Mouse (Mus musculus) 3134 (cell line): Measurements from ENCODE around the gene Setd3.

Source experiments
- DNase-seq: peaks from one replicate; pipeline ENCODE4 v3.0.0-alpha.2; 2011; ENCODE audit warnings: low spot score; ENCODE audit not compliant: insufficient read length; ENCODE audit errors: extremely low read depth

Setd3 gene

GRCm38 (mm10) chr12:108179246-108179320, at the start of gene Setd3:
Setd3 (minus strand) TSS chr12:108179314.
- no peak for DNase-seq

- no peak for DNase-seq
Observed at GRCm38 (mm10) chr12:108227527-108227926, 48.4 kb upstream of the Setd3 start.

DNA sequence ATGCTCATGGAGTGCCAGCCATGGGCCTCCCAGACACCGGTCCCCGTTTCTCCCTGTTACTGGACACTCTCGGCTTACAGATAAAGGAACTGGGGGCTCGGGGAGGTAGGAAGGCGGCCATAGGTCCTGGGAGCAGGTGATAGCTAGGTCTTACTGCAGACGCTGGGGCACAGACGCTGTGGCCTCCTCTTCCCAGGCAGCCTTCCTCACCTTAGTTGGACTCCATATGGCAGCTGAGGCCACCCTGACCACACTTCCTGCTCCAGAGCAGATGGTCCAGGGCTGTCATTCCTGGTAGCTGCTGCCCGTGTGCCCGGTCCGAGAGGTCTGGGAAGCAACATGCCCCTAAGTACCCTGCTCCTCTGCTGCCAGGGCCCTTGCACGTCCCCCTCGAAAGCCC, 47.8 kb upstream of the Setd3 start:
- no peak for DNase-seq

DNA sequence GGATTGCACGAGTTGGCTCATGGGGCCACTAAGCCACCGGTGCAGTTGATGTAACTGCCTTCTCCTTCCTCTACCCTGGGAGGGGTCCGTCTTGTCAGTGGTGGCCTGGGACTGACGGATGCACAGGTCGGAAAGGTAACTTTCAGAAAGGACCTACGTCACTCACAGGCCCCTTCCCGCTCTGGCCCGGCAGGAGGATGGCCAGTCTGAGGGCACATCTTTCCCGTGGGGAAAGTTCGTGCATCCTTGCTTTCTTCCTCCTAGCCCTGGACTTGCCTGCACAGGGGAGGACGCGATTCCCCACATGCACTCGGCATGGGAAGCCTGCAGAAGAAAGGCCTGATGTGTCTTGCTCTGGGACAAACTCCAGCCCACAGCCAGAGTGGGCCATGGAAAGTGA, 47.1 kb upstream of the Setd3 start:
- DNase-seq: no peak

DNA sequence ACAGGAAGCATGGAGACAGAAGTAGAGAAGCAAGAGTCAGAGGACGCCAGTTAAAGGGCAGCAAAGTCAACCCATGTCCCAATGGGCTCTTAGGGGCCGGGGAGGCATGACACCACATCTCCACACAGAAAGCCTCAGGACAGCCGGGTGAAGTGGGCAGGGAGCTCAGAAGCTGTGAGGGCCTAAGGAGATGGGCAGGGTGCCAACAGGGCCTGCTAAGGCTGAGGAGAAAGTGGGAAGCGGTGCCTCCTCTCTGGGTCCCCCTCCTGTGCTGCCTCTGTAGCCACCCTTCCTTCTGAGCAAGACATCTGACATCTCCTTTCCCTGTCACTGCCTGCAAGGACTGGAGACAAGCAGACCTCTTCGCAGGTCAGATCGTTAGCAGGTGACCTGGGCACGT, 46.7 kb upstream of the Setd3 start:
- no peak for DNase-seq

GRCm38 (mm10) chr12:108223357-108223756, 44.2 kb upstream of the Setd3 start:
- DNase-seq: peak; percentile 78

GRCm38 (mm10) chr12:108221712-108222111, 42.6 kb upstream of the Setd3 start:
- no peak for DNase-seq

DNA sequence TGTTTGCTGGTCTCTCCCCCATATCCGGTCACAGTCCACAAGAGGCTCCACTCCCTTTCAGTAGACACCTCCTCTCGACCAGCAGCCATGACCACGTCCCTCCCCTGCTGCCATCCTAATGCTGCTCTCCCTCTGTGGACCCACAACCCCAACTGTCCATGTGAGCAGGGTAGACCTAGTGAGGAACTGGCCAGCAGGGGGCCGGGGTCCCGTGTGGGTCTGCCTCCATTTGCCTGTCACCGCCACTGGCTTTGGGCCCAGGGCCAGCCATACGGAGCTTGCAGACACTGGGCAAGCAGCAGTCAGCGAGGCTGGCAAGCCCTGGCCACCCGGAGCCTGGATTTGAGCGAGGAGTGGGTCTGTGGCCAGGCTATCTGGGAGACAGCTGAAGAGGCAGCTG, 42.1 kb upstream of the Setd3 start:
- DNase-seq: no peak

DNA sequence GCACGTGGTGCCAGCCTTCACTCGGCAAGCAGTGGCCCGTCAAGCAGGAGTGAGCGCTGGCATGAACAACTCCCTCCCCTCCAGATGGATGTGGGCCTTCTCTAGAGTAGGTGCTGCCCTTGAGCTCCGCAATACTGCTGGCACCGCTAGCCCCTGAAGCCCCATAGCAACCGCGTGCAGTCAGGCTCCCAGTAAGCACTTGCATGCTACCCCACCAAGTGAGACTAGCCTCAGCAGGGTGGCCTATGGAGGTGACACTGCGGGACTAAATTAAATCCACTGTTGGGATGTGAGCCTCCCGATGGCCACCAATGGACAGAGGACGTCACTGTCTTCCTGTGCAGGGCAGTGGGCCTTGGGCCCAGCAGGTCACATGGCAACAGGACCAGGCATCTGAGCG, 41.5 kb upstream of the Setd3 start:
- no peak for DNase-seq

DNA sequence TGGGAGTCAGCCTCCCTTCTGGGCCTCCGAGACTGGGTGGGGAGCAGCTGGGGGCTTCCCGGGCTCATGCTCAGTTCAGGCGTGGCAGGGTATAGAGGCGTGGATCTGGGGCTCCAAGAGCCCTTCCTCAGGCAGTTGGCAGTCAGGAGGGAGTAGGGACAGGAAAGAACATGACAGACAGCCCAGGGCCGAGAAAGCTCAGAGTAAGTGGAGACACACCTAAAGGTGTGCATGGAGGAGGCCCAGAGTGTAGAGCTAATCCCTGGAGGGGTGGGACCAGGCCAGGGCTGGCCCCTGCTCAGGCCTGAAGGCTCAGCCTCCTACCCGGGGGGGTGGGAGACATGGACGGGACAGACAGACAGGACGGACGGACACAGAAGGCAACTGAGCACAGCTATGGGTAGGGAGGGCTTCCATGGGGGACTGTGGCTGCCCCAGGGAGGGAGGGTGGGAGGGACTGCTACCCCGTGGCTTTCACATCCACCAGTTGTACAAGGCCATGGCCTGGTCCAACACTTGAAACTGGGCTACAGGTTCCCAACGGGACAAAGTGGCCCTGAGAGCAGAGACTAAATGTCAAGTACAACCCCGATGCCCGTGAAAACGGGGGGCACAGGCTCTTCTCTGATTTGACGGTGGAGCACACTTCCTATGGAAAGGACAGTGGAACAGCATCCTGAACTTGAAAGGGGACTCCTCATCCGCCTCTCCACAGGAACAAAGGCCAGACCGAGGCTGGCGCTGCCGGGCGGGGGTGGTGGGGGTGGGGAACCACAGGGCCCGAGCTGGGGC, 40.9 kb upstream of the Setd3 start:
- no peak for DNase-seq

DNA sequence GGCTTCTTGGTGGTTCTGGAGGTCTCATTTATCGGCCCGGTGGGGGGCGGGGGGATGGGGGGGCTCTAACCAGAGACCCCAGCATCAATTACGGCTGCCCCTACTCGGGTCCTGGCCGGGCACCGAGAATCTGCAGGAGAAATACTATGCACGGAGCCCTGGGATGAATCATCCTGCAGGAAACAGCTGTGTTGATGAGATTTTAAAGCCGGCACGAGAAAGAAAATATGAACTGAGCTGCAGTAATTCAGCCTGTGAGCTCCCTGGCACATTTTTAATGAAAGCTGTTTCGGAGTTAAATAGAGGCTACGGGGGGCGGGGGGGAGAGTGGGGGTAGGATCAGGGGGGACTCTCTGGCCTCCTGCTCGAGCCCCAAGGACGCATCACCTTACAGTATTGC, 40.0 kb upstream of the Setd3 start:
- no peak for DNase-seq

GRCm38 (mm10) chr12:108217572-108217971, 38.5 kb upstream of the Setd3 start:
- DNase-seq: no peak

GRCm38 (mm10) chr12:108216611-108217370, 37.7 kb upstream of the Setd3 start:
- no peak for DNase-seq

DNA sequence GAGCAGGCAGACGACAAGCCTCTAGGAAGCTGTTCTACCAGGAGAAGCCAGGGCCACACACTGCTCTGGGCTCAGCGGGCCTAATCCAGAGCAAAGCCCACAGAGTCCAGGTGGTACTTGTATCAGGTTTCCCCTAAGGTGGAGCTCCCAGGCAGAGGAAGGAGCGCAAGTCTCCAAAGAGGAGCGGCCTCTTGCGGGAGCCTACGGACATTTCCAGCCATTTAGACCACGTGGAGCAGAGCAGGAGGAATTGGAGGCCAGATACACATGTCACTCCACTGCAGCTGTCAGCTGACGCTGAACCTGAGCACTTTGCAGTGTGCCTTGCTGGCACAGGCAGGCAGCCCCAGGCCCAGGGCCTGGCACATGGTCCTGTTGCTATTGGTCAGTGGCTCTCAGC, 36.0 kb upstream of the Setd3 start:
- DNase-seq: no peak

GRCm38 (mm10) chr12:108213090-108214041, 34.3 kb upstream of the Setd3 start:
- DNase-seq: no peak

- DNase-seq: no peak
Observed at GRCm38 (mm10) chr12:108212476-108212875, 33.4 kb upstream of the Setd3 start.

DNA sequence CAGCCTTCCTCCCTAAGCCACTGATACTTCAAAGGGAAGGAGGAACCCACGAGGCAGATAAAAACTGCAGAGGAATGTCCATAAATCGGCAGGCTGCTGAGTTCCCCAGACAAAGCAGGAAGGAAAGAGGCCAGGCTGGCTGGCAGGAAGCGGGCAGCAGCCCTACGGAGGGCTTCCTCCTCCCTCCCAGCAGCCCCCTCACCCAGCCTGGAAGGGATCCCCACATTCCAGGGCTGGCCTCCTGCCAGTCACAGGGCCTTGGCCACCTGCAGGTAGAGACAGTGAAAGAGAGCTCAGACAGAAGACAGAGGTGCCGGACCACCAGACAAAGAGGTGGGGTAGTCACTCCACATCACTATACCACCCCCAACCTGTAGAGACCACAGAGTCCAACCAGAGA, 33.0 kb upstream of the Setd3 start:
- no peak for DNase-seq

DNA sequence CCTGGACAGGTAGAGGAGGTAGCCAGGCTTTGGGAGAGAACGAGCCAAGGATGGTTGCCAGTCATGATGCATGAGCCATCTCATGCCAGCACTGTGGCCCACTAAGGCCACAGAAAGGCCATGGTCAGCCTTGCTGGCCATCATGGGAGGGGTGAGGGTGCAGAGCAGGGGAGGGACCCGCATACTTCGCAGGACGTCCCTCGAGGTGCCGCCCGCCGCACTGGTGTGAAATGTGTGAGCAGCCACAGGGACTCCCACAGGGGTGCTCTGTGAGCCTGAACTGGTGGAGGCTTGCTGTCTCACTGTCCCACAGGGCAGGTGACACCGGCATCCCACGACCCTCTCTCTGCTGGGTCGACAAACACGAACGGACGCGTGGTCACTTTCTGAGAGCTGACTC, 31.5 kb upstream of the Setd3 start:
- DNase-seq: no peak

- peak; percentile 59 for DNase-seq
Observed at GRCm38 (mm10) chr12:108208726-108209438, 29.8 kb upstream of the Setd3 start.

GRCm38 (mm10) chr12:108208216-108208615, 29.1 kb upstream of the Setd3 start:
- no peak for DNase-seq

DNA sequence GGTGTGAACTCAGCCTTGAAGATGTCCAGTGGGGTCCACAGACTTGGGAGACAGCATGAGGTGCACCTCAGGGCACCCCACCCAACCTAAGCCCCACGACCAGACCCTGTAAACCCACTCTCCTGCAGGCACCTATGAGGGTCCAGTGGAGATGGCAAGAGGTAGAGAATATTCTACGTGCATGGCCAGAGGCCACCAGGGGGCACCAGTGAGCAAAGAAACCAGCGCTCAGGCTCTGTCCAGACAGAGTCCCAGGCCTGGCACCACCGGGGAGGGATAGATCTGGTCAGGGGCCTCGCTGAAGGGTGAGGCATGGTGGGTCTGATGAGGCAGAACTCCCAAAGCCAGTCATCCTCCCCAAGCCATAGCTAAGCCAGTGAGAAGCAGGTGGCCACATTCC, 27.5 kb upstream of the Setd3 start:
- DNase-seq: no peak
